Mouse (Mus musculus) v-Abl transformed pro-B cells (cell line): ENCODE measurements around the gene Kif2c.
"Not testable (repeated sequence)": the region's sequence is repeated elsewhere in the genome, so short reads cannot be mapped to it uniquely, and the experiment has no call there.

ENCODE experiments used
- in situ Hi-C, 2 experiments: fragments of 400-800 bp; cut with MboI; formaldehyde crosslinking; loops; one replicate each; pipeline ENCODE4 v1.15.1; 2025; ENCODE audit not compliant: unreplicated experiment in 2 of 2

The Kif2c gene

DNA sequence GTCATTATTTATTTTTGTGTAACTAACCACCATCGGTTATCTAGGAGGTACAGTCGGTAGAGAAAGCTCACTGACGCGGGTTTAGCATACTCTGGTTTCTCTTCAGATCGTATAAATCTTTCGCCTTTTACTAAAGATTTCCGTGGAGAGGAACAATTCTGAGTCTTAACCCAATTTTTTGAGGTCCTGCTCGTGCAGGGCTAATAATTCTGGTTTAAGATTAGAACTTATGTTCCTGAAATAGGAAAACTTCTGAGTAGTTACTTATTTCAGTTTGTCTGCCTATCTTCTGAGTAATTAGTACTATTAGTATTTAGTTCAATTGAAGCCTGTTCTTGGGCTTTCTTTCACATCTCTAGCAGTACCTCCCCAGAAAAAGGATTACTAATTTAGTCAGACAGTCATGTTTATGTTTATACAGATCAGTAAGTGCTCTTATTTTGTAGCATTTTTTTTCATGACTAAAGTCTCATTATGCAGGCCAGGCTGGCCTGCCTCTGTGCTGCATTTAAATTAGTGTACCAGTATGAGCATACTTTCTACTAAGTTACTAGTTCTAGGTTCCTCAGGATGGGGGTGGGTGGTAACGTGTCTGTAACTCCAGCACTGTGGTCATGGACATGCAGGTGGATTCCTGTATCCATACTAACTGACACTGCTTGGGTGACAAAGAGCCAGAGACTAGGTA, 7.6 kb upstream of the Kif2c start:
- in situ Hi-C loops: loop anchor here in 1 of 2 experiments (5.0 kb wide), 1 partner anchor 38 kb away; no protein-coding TSS in a partner anchor

- in situ Hi-C loops: loop anchor here in 1 of 2 experiments (5.0 kb wide), 1 partner anchor 37 kb away; no protein-coding TSS in a partner anchor
Measured at GRCm38 (mm10) chr4:117189382-117189855, 7.0 kb upstream of the Kif2c start.

DNA sequence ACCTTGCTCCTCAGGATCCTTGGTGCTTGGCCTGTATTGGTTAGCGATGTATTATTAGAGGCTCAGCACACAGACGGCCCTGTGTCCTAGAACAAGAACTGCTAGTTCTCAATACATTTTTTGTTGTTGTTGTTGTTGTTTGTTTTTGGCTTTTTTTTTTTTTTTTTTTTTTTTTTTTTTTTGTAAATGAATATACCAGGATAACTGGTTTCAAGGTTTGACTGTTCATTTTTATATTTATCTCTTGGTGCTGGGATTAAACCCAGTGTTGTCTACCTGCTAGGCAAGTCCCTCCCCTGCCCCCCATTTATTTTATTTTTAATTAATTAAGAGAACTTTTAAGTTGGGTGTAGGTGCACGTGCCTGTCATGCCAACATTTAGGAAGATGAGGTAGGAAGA, 6.5 kb upstream of the Kif2c start:
- in situ Hi-C loops: loop anchor here in 1 of 2 experiments (5.0 kb wide), 1 partner anchor 37 kb away; no protein-coding TSS in a partner anchor

- in situ Hi-C loops: not testable (repeated sequence)
Measured at GRCm38 (mm10) chr4:117182759-117183096, 289 bp upstream of the Kif2c start.

- in situ Hi-C loops: no loop called here
Measured at GRCm38 (mm10) chr4:117169936-117170335, 12.5 kb downstream of the Kif2c start.

DNA sequence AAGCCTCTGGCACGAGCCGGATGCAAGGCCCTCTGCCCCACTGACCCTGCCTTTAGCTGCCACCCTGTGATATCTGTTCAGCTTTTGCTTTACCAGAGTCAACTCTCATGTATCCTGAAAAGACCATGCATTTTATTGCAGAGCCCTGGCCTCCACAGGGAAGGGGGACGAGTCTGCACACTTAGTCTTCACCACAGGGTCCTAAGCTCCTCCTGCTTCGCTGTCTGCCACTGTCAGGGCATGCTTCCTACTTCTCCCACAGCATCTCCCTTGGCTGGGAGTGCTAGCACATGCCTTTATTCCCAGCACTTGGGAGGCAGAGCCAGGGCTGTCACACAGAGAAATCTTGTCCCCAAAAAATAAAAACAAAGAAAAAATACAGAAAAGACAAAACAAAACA, 21.3 kb downstream of the Kif2c start:
- in situ Hi-C loops: no loop called here

DNA sequence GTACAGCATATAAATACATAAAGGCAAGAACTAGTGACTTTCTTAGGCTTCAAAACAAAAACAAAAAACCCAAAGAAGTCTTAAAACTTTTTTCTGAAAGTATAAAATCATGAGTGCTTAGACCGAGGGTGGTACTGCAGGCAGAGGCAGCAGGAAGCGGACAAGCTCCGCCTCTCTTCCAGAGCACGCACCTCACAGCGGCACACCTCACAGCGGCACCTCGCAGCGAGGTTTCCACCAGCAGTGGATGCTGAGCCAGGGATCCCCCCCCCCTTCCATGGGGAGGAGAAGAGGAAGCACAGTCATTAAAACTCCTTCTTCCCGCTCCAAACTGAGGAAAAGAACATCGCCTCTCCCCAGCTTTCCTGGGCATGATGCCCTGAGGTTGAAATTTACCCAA, 22.8 kb downstream of the Kif2c start:
- in situ Hi-C loops: no loop called here

DNA sequence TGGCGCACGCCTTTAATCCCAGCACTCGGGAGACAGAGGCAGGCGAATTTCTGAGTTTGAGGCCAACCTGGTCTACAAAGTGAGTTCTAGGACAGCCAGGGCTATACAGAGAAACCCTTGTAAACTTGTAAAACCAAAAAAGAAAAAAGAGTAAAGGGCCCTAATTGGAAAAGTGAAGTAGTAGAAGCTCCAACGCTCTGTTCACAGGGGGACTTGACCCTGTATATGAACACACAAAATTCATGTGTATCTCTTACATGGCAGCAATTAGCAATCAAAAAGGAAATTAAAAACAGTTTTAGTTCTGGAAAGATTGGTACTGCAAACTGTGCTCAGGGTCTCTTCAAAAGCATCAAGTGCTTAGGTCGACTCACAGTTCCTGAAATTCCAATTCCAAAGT, 26.1 kb downstream of the Kif2c start:
- in situ Hi-C loops: no loop called here

GRCm38 (mm10) chr4:117155792-117156355, 26.6 kb downstream of the Kif2c start, which contains the start of gene Rps8:
Rps8 (minus strand) TSS chr4:117156243.
- in situ Hi-C loops: no loop called here

GRCm38 (mm10) chr4:117155020-117155791, 27.2 kb downstream of the Kif2c start:
- in situ Hi-C loops: no loop called here

- in situ Hi-C loops: loop anchor here in 1 of 2 experiments (5.0 kb wide), 1 partner anchor 35 kb away; no protein-coding TSS in a partner anchor
Measured at GRCm38 (mm10) chr4:117152714-117153113, 29.7 kb downstream of the Kif2c start.

- in situ Hi-C loops: loop anchor here in 1 of 2 experiments (5.0 kb wide), 1 partner anchor 36 kb away; no protein-coding TSS in a partner anchor
Measured at GRCm38 (mm10) chr4:117151416-117151815, 31.0 kb downstream of the Kif2c start.

- in situ Hi-C loops: loop anchor here in 1 of 2 experiments (5.0 kb wide), 1 partner anchor 37 kb away; no protein-coding TSS in a partner anchor
Measured at GRCm38 (mm10) chr4:117150212-117150733, 32.2 kb downstream of the Kif2c start.

DNA sequence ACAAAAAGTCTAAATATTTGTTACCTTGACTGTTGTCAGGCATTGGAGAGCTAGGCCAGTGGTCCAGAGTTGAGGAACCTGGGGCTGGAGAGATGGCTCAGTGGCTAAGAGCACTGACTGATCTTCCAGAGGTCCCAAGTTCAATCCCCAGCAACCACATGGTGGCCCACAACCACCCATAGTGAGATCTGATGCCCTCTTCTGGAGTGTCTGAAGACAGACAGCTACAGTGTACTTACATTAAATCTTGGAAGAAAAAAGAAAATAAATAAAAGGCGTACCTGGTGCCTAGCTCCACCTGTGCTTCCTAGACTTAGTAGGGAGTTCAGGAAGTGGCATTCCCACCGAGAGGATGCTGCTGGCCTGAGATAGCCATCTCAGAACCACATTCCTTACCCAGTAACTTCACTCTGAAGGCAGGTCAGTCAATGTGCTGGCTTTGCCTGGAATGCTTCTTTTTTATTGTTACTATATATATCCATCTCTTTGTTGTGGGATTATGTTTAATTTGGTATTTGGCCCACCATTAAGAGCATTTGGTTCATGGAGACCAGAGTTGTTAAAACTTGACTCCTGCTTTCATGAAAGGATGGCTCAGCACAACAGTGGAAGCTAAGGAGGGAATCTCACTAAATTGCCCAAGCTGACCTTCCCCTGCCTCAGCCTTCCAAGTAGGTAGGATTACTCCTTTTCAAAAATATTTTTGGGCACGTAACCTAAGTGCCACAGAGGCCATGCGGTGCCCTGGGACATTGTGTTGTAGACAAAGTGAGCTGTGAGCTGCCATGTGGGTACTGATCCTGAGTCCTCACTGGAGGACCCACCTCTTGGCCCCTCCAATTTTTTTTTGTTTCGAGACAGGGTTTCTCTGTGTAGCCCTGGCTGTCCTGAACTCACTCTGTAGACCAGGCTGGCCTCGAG, 32.9 kb downstream of the Kif2c start:
- in situ Hi-C loops: loop anchor here (5.0 to 25.0 kb wide), 5 partner anchors 38 to 1012 kb away; partner anchors contain the start of genes Ccdc163 (in 1 of the 2), Mmachc (in 1 of the 2) and Tesk2 (in 1 of the 2)

- in situ Hi-C loops: loop anchor here (5.0 to 25.0 kb wide), 4 partner anchors 47 to 1012 kb away; partner anchors contain the start of genes Ccdc163 (in 1 of the 2), Mmachc (in 1 of the 2) and Tesk2 (in 1 of the 2)
Measured at GRCm38 (mm10) chr4:117148815-117149214, 33.6 kb downstream of the Kif2c start.

DNA sequence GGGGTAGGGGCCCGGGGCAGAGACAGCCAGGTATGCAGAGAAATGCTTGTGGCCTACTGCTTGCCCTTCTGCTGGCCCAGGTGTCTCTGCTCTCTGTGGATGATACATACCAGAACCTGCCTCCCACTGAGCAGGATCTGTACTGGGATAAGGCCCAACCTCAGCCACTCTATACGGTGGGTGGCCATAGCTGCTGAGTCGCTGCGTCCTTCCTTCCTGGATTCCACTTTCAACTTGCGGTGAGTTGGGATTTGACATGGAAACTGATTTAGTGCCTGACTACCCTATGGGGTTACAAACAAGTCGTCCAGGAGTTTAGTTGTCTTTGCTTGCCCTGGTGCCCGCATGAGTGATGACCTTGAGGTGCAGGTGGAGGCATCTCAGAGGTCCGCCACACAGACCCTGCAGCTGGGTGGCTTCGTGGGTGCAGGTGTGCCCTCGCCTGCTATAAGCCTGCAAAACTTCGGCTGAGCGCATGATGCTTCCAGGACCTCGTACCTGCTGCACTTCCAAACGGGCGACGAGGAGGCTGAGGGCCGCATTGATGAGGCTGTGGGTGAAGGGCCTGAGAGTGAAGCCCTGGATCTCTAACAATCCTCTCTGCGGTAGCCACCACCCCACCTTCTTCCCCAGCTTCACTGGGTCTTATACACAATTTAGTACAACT, 34.3 kb downstream of the Kif2c start:
- in situ Hi-C loops: loop anchor here (5.0 to 25.0 kb wide), 4 partner anchors 46 to 1011 kb away; partner anchors contain the start of genes Ccdc163 (in 1 of the 2), Mmachc (in 1 of the 2) and Tesk2 (in 1 of the 2)

DNA sequence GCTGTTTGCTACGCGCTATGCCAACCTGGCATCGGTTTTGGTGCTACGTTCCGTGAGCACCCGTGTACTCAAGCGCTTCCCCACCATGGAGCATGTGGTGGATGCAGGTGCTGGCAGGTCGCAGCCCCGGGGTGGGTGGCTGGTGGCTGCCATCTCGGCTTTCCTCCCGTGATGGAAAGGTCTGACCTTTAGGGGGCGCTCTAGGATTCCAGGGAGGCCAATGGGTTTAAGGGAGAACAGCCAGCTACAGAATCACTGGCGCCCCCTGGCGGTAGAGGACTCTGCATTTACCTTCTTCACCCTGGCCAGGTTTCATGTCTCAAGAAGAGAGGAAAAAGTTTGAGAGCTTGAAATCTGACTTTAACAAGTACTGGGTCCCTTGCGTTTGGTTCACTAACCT, 36.3 kb downstream of the Kif2c start:
- in situ Hi-C loops: loop anchor here (5.0 to 25.0 kb wide), 4 partner anchors 44 to 1009 kb away; partner anchors contain the start of genes Ccdc163 (in 1 of the 2), Mmachc (in 1 of the 2) and Tesk2 (in 1 of the 2)

DNA sequence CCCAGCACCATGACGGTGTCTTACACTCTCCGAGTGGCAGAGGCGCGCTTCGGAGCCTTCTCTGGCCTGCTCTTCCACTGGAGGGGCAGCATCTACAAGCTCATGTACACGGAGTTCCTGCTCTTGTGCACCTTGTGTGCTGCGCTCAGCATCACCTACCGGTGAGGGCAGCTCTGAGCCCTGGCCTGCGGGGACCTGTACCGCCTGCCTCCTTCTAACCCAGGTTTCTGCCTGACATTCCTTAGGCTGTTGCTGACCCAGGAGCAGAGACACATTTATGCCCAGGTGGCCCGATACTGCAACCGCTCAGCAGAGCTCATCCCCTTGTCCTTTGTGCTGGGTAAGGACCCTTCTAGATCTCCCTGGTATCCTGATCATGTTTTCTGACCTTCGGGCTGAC, 37.2 kb downstream of the Kif2c start:
- in situ Hi-C loops: loop anchor here (5.0 to 25.0 kb wide), 4 partner anchors 43 to 1008 kb away; partner anchors contain the start of genes Ccdc163 (in 1 of the 2), Mmachc (in 1 of the 2) and Tesk2 (in 1 of the 2)
